Mouse (Mus musculus): ENCODE results near the gene Ucn2. TPM values are rescaled to one million over a fixed set of nuclear protein-coding genes. Genes with fewer than 3 reads are reported as not detected.

Ucn2 gene
- polyA plus RNA-seq, 2 experiments = 0.06 TPM; not detected in 1

DNA sequence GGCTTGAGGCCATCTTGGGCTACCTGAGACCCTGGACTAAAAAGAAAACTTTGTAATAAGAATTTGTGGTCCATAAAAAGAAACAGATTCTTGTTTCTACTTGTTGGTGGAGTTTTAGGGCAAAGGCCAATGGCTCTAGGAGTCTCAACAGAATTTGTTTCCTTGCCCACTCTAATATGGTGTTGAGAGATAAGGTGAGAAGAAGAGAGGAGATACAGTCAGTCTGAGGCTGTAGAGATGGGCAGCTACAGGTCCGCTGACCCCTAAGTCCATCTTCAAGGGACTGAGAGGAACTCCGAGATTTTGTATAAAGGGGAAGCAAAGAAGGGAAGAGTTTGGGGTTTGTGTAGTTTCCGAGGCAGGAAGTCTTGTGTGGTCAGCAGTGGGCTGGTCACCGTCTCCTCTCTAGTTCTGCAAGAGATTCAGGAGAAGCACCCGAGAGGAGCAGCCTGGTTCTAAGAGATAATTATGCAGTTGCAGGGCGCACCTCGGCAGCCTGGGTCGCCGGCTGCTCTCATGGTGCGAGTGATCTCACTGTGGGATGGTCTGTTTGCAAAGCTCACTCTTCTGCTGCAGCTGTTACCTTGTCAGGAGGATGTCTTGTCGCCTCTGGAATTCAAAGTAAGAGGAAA, 31.3 kb downstream of the Ucn2 start:
- 4% methylated on average over 11 of the region's 11 CpGs for WGBS (ENCODE audit: insufficient replicate concordance)
- H3K4me1 ChIP-seq (replicated peaks; ENCODE audit: control insufficient read depth in 2 of 2, insufficient read depth in 2 of 2, low read length in 1 of 2) = peaks cover 16 to 24% of the 10 kb centered on the region in 2 experiments
- peak overlapping the region; percentile 1 to 26; a peak in 1 of 4 replicates for H3K4me3 ChIP-seq (ENCODE audit: insufficient read depth in 1 of 2, low read depth in 2 of 2, low read length in 2 of 2)
- no peaks in the 10 kb centered on the region for H3K36me3 ChIP-seq (replicated peaks; ENCODE audit: control insufficient read depth, insufficient read depth, low read depth)
- H3K9ac ChIP-seq (replicated peaks) = no peak overlapping the region; the same call in 1 of the 2 replicates
- peak in 1 of 3 experiments; percentile 34 for DNase-seq (ENCODE audit: low read depth in 3 of 3, low spot score in 3 of 3)
- no peaks in the 10 kb centered on the region for H3K9me3 ChIP-seq (ENCODE audit: control insufficient read depth, low read length)
- peak overlapping the region; percentile 39 for H3K4me2 ChIP-seq (ENCODE audit: low read depth)
- no peaks in the 10 kb centered on the region for H3K27me3 ChIP-seq (ENCODE audit: control insufficient read depth, insufficient read depth, low read length)
- H3K27ac ChIP-seq = peak overlapping the region; percentile 5
- TF ChIP-seq CTCF (IDR thresholded peaks at IDR 0.05; ENCODE audit: low read depth) (no peak), EP300 (IDR thresholded peaks at IDR 0.05; ENCODE audit: low read depth) (peak; percentile 61)
- peak; percentile 91 for ATAC-seq (ENCODE audit: insufficient read depth)

DNA sequence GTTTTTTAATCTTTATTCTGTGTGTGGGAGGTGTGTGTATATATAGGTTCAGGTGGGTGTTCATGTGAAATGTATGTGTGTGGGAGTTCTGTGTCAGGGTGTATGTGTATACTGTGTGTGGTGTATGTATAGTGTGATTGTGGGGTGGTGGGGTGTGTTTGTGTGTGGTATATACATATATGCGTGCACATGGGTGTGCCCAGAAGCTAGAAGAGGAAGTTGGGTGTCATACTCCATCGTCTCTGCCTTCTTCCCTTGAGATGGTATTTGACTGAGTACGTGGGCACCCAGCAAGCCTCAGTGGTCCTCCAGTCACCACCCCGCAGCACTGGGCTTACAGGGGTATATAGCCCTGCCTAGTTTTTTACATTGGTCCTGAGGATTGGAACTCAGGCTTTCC, 35.6 kb downstream of the Ucn2 start:
- Histone ChIP-seq H3K9ac (replicated peaks) (no peak overlapping the region), H3K36me3 (replicated peaks; ENCODE audit: control insufficient read depth, insufficient read depth, low read depth) (no peaks in the 10 kb centered on the region), H3K9me3 (ENCODE audit: control insufficient read depth, low read length) (no peaks in the 10 kb centered on the region), H3K4me1 (replicated peaks; ENCODE audit: control insufficient read depth in 2 of 2, insufficient read depth in 2 of 2, low read length in 1 of 2) (peaks cover 7 to 15% of the 10 kb centered on the region in 2 experiments), H3K27ac (no peak overlapping the region), H3K4me3 (ENCODE audit: insufficient read depth in 1 of 2, low read depth in 2 of 2, low read length in 2 of 2) (no peak overlapping the region), H3K4me2 (ENCODE audit: low read depth) (no peak overlapping the region), H3K27me3 (ENCODE audit: control insufficient read depth, insufficient read depth, low read length) (no peaks in the 10 kb centered on the region)
- WGBS (ENCODE audit: insufficient replicate concordance) = 29% methylated on average over 4 of the region's 4 CpGs
- ATAC-seq (ENCODE audit: insufficient read depth) = no peak
- no peak for DNase-seq (ENCODE audit: low read depth in 3 of 3, low spot score in 3 of 3)
- TF ChIP-seq CTCF (IDR thresholded peaks at IDR 0.05; ENCODE audit: low read depth) (no peak), EP300 (IDR thresholded peaks at IDR 0.05; ENCODE audit: low read depth) (no peak)

DNA sequence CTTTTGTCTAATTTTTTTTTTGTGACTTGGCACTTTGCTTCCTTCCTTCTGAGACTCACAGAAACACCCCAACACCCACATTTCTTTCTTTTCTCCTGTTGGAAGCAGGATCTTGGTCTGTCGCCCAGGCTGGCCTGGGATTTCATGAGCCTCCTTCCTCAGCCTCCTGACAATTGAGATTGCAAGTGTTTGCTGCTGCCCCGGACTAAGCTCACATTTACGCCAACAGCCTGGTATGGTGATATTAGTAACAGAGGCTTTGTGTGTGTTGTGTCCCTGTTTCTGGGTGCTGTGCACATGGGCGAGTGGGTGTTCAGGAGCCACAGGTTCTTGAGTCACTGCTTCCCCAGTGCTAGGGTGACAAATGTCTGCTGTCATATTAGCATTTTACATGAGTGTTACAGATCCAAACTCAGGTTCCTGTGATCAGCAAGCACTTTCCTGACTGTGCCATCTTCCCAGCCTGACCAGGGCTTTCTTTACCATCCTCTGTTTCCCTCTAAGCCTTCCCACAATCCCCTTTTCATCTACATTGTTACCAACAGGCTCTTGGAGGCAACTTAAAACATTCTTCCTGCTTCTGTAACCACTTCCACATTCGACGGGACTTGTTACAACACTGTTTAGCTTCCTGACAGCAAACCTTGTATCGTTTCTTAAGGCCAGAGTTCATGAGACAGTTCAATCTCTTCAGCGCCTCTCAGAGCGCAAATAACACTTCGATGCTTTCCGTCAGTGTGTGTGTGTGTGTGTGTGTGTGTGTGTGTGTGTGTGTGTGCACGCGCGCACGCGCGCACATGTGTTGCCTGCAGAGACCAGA, 37.3 kb downstream of the Ucn2 start:
- Histone ChIP-seq H3K9ac (replicated peaks) (no peak overlapping the region), H3K27ac (no peak overlapping the region), H3K4me2 (ENCODE audit: low read depth) (no peak overlapping the region), H3K9me3 (ENCODE audit: control insufficient read depth, low read length) (no peaks in the 10 kb centered on the region), H3K27me3 (ENCODE audit: control insufficient read depth, insufficient read depth, low read length) (no peaks in the 10 kb centered on the region), H3K4me3 (ENCODE audit: insufficient read depth in 1 of 2, low read depth in 2 of 2, low read length in 2 of 2) (no peak overlapping the region), H3K4me1 (replicated peaks; ENCODE audit: control insufficient read depth in 2 of 2, insufficient read depth in 2 of 2, low read length in 1 of 2) (0 out of 4 replicates have a peak, but pooled peaks cover 0 to 2% of the 10 kb centered on the region in 2 experiments), H3K36me3 (replicated peaks; ENCODE audit: control insufficient read depth, insufficient read depth, low read depth) (no peaks in the 10 kb centered on the region)
- ATAC-seq (ENCODE audit: insufficient read depth) = no peak
- no peak for DNase-seq (ENCODE audit: low read depth in 3 of 3, low spot score in 3 of 3)
- WGBS (ENCODE audit: insufficient replicate concordance) = 59% methylated on average over 17 of the region's 17 CpGs
- TF ChIP-seq CTCF (IDR thresholded peaks at IDR 0.05; ENCODE audit: low read depth) (no peak), EP300 (IDR thresholded peaks at IDR 0.05; ENCODE audit: low read depth) (no peak)

DNA sequence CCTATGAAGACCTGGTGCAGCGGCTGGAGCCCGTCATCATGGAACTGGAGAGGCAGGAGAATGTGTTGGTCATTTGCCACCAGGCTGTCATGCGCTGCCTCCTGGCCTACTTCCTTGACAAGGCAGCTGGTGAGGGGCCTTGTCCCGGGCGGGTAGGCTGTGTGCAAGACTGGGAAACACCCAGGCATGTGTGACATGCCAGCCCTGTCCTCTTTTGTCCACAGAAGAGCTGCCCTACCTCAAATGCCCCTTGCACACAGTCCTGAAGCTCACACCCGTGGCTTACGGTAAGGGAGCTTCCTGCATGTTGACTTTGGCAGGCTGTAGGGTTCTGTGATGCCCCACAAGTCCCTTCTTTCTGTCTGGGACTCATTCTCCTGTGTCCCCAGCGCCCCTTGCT, 41.7 kb downstream of the Ucn2 start:
- no peak for ATAC-seq (ENCODE audit: insufficient read depth)
- no peaks in the 10 kb centered on the region for H3K36me3 ChIP-seq (replicated peaks; ENCODE audit: control insufficient read depth, insufficient read depth, low read depth)
- H3K27me3 ChIP-seq (ENCODE audit: control insufficient read depth, insufficient read depth, low read length) = no peaks in the 10 kb centered on the region
- H3K9me3 ChIP-seq (ENCODE audit: control insufficient read depth, low read length) = no peaks in the 10 kb centered on the region
- no peak overlapping the region for H3K4me2 ChIP-seq (ENCODE audit: low read depth)
- no peak overlapping the region for H3K9ac ChIP-seq (replicated peaks)
- H3K4me1 ChIP-seq (replicated peaks; ENCODE audit: control insufficient read depth in 2 of 2, insufficient read depth in 2 of 2, low read length in 1 of 2) = peaks cover under 1 to 4% of the 10 kb centered on the region in 2 experiments; a peak in 2 of 4 replicates
- TF ChIP-seq CTCF (IDR thresholded peaks at IDR 0.05; ENCODE audit: low read depth) = no peak
- no peak for DNase-seq (ENCODE audit: low read depth in 3 of 3, low spot score in 3 of 3)
- no peak overlapping the region for H3K27ac ChIP-seq
- WGBS (ENCODE audit: insufficient replicate concordance) = 60% methylated on average over 8 of the region's 8 CpGs
- no peak overlapping the region for H3K4me3 ChIP-seq (ENCODE audit: insufficient read depth in 1 of 2, low read depth in 2 of 2, low read length in 2 of 2)

DNA sequence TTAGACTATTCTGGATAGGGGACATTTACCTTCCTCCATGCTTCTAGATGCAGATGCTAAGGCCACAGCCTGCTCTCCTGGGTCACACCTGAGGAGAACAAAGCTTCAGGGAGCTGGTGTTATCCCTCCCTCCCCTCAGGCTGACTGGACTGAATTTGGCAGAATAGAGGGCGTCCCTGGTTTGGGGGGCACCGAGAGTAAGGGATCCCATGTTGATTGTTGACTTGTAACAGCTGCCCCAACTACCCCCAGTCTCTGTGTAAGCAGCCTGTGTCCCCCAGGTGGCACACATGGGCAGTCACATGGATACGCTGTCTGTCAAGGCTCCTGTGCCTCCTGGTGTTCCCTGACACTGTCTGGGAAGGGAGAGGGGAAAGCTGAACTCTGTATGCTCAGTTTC, 42.6 kb downstream of the Ucn2 start:
- Histone ChIP-seq H3K9me3 (ENCODE audit: control insufficient read depth, low read length) (no peaks in the 10 kb centered on the region), H3K9ac (replicated peaks) (no peak overlapping the region), H3K4me2 (ENCODE audit: low read depth) (no peak overlapping the region), H3K4me3 (ENCODE audit: insufficient read depth in 1 of 2, low read depth in 2 of 2, low read length in 2 of 2) (no peak overlapping the region), H3K27ac (no peak overlapping the region), H3K36me3 (replicated peaks; ENCODE audit: control insufficient read depth, insufficient read depth, low read depth) (no peaks in the 10 kb centered on the region), H3K27me3 (ENCODE audit: control insufficient read depth, insufficient read depth, low read length) (no peaks in the 10 kb centered on the region), H3K4me1 (replicated peaks; ENCODE audit: control insufficient read depth in 2 of 2, insufficient read depth in 2 of 2, low read length in 1 of 2) (peaks cover 2 to 9% of the 10 kb centered on the region in 2 experiments; a peak in 3 of 4 replicates)
- WGBS (ENCODE audit: insufficient replicate concordance) = 70% methylated on average over 3 of the region's 3 CpGs
- DNase-seq (ENCODE audit: low read depth in 3 of 3, low spot score in 3 of 3) (no peak), ATAC-seq (ENCODE audit: insufficient read depth) (no peak)
- no peak for TF ChIP-seq EP300 (IDR thresholded peaks at IDR 0.05; ENCODE audit: low read depth)
- TF ChIP-seq CTCF (IDR thresholded peaks at IDR 0.05; ENCODE audit: low read depth) = no peak

All from liver, embryonic 14.5 days (tissue).